Mouse (Mus musculus) limb, embryonic 14.5 days (tissue): ENCODE results near the gene Mctp1. TPM values are rescaled to one million over a fixed set of nuclear protein-coding genes. Genes with fewer than 3 reads are reported as not detected.

Experiments used
- ATAC-seq: fragments of 200-750 bp; cut with Nextera tagmentation; 2 replicates; pipeline ENCODE4 v1.8.0; 2017; ENCODE audit warnings: low read depth, moderate number of reproducible peaks, moderate TSS enrichment; ENCODE audit not compliant: low FRiP score
- DNase-seq: peaks from one replicate; pipeline ENCODE4 v3.0.0-alpha.2; 2015; ENCODE audit warnings: low spot score
- H3K27ac ChIP-seq: fragments of 300-500 bp; sonication (generic); replicated peaks from 2 replicates; pipeline ENCODE4 v1.5.1; 2014; ENCODE audit warnings: low read depth, mild to moderate bottlenecking, low read length, moderate library complexity, mixed read lengths
- H3K27me3 ChIP-seq: fragments of 300-500 bp; sonication (generic); 2 replicates; pipeline ENCODE4 v1.6.1; 2014; ENCODE audit warnings: low read length, mixed read lengths; ENCODE audit not compliant: control insufficient read depth, insufficient read depth
- H3K36me3 ChIP-seq: fragments of 300-500 bp; sonication (generic); 2 replicates; pipeline ENCODE4 v1.6.1; 2014; ENCODE audit warnings: mild to moderate bottlenecking, low read length, moderate library complexity, mixed read lengths; ENCODE audit not compliant: control insufficient read depth, insufficient read depth
- H3K4me1 ChIP-seq: fragments of 300-500 bp; sonication (generic); 2 replicates; pipeline ENCODE4 v1.6.1; 2014; ENCODE audit warnings: antibody characterized with exemption, low read length, mixed read lengths; ENCODE audit not compliant: control insufficient read depth, insufficient read depth
- H3K4me2 ChIP-seq: fragments of 300-500 bp; sonication (generic); replicated peaks from 2 replicates; pipeline ENCODE4 v1.6.1; 2014; ENCODE audit warnings: low read depth, mild to moderate bottlenecking, low read length, moderate library complexity; ENCODE audit not compliant: severe bottlenecking
- H3K4me3 ChIP-seq: fragments of 300-500 bp; sonication (generic); replicated peaks from 2 replicates; pipeline ENCODE4 v1.5.1; 2014; ENCODE audit warnings: low read length
- H3K9ac ChIP-seq: fragments of 300-500 bp; sonication (generic); 2 replicates; pipeline ENCODE4 v1.6.1; 2014; ENCODE audit warnings: mild to moderate bottlenecking, low read depth, low read length, moderate library complexity; ENCODE audit not compliant: severe bottlenecking
- H3K9me3 ChIP-seq: fragments of 300-500 bp; sonication (generic); 2 replicates; pipeline ENCODE4 v1.6.1; 2016; ENCODE audit warnings: low read length; ENCODE audit not compliant: control insufficient read depth
- POLR2A ChIP-seq: fragments of 200-500 bp; IDR thresholded peaks from 2 replicates; pipeline ENCODE4 v1.8.0; 2012; ENCODE audit warnings: inconsistent platforms, mild to moderate bottlenecking, moderate library complexity, borderline replicate concordance; ENCODE audit not compliant: insufficient read depth, insufficient read length; ENCODE audit errors: extremely low read depth
- WGBS: fragments of 180-500 bp; shearing (Covaris S2); extraction: QIAGEN DNeasy Blood & Tissue Kit; methylation state at CpG from one replicate; pipeline ENCODE4 v1.1.7; 2014; 5-methylcytosine and 5-hydroxymethylcytosine counted together
- polyA plus RNA-seq, 2 experiments: library from polyadenylated mRNA; depleted of rRNA in 1 of 2; stranded (reverse) in 1 of 2; unstranded in 1 of 2; fragments of >200 nt; fragmentation: Nextera tagmentation in 1 of 2; extraction: Ambion mirVana in 1 of 2; gene quantifications; 2 replicates each; pipeline versions ENCODE4 v1.2.1 to v1.2.3; 2012 to 2014

Gene Mctp1
- polyA plus RNA-seq, 2 experiments = 0.44 to 0.59 TPM

DNA sequence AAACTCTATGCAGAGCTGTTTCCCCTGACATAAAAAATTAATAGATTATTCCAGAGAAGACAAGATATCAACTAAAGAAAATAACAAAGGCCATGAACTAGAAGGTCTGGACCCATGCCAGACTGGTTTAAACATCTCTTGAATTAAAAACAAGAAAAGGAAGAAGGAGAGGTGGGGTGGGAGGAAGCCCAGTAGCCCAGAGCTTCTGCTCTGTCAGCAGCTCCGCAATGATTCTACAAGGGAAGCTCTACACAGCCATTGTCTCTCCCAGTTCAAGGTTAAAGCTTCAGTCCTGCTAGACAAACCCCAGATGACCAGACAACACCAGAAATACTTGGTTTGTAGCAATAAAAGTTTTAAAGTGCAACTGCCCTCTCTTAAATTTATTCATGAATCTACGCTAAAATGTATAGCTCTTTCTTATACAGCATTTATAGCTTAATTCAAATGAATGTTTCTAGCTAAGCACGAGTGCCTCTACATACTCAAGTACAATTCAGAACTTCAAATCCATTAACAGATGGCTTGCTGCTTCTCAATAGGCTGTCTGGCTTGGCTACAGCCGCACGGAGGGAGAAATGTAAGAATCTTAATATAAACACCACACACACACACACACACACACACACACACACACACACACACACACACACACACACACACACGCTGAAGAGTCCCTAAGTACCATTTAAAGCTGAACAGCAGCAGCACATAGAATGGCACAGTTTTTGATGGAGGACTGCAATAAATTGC lies 663.0 kb downstream of the Mctp1 start:
- no peaks in the 10 kb centered on the region for H3K4me1 ChIP-seq
- no peaks in the 10 kb centered on the region for H3K27me3 ChIP-seq
- H3K9ac ChIP-seq = no peak overlapping the region
- no peaks in the 10 kb centered on the region for H3K9me3 ChIP-seq
- TF ChIP-seq POLR2A = no peak
- H3K4me3 ChIP-seq = no peak overlapping the region
- ATAC-seq (no peak), DNase-seq (no peak)
- H3K36me3 ChIP-seq = no peaks in the 10 kb centered on the region; the same call in 1 of the 2 replicates
- no peak overlapping the region for H3K4me2 ChIP-seq
- 68% methylated on average over 6 of the region's 6 CpGs for WGBS
- no peak overlapping the region for H3K27ac ChIP-seq

DNA sequence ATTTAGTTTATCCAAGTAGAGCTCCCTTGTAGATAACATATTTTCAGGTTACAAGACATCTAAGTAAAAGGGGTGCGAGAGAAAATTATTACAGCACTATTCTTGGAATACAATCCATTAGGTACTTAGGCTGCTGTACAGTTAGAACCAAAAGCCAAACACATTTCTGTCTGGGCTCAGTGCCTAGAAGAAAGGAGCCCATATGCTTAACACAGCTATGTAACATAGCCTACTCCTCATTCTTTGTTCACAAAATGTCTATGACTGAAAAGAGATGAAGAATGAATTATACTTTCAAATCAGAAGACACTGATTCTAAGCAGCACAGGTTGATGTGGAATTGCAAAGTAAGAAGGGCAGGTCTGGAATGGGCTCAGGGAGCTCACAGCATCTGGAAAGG lies 664.1 kb downstream of the Mctp1 start:
- Histone ChIP-seq H3K27ac (no peak overlapping the region), H3K9me3 (no peaks in the 10 kb centered on the region), H3K4me1 (no peaks in the 10 kb centered on the region), H3K4me2 (no peak overlapping the region), H3K9ac (no peak overlapping the region), H3K27me3 (no peaks in the 10 kb centered on the region), H3K36me3 (no peaks in the 10 kb centered on the region; the same call in 1 of the 2 replicates), H3K4me3 (no peak overlapping the region)
- no peak for ATAC-seq
- DNase-seq = peak; percentile 48
- no peak for TF ChIP-seq POLR2A
- WGBS = 80% methylated on average over 1 of the region's 1 CpGs

DNA sequence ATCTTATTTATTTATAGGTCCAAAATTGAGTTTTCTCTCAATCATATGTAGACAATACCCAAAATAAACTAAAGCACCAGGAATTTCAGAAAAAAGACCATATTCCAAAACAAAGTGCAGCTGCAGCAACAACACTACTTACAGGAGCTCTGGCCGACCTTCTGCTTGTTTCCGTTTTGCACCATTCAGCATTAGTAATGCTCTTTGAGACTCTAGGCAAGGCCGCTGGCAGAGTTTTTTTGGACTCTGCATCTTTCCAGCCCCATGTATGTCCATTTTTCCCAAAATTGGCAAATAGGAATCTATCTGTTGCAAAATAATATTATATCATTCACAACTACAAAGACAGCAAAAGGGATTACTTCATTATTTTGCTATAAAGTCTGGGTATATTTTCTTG lies 665.4 kb downstream of the Mctp1 start:
- no peak overlapping the region for H3K4me2 ChIP-seq
- ATAC-seq (no peak), DNase-seq (no peak)
- H3K27ac ChIP-seq = no peak overlapping the region
- 85% methylated on average over 3 of the region's 3 CpGs for WGBS
- H3K9me3 ChIP-seq = no peaks in the 10 kb centered on the region
- H3K27me3 ChIP-seq = no peaks in the 10 kb centered on the region
- no peaks in the 10 kb centered on the region for H3K36me3 ChIP-seq
- H3K4me3 ChIP-seq = no peak overlapping the region
- no peaks in the 10 kb centered on the region for H3K4me1 ChIP-seq
- no peak for TF ChIP-seq POLR2A
- no peak overlapping the region for H3K9ac ChIP-seq

DNA sequence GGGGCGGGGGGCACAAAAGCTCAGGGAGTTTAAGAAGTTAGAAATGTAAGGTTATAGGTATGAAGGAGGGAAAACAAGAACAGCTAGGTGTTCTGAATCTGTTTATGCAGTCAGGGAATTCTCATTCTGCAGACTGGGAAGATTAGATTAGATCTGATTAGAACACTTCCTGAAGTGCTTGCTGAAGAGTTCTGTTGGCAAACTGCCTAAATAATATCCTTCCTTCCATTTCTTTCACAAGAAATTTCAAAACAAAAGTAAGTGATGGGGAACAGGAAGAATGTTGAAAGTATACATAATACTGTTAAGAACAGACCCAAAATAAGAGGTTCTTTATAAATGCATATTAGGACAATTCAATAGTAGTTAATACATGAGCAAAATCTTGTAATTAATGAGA lies 678.9 kb downstream of the Mctp1 start:
- no peaks in the 10 kb centered on the region for H3K4me1 ChIP-seq
- 90% methylated on average over 1 of the region's 1 CpGs for WGBS
- no peak overlapping the region for H3K4me2 ChIP-seq
- H3K27ac ChIP-seq = no peak overlapping the region
- ATAC-seq (no peak), DNase-seq (no peak)
- no peak for TF ChIP-seq POLR2A
- no peaks in the 10 kb centered on the region for H3K27me3 ChIP-seq
- no peak overlapping the region for H3K9ac ChIP-seq
- H3K9me3 ChIP-seq = no peaks in the 10 kb centered on the region
- no peak overlapping the region for H3K4me3 ChIP-seq
- no peaks in the 10 kb centered on the region; the same call in 1 of the 2 replicates for H3K36me3 ChIP-seq

DNA sequence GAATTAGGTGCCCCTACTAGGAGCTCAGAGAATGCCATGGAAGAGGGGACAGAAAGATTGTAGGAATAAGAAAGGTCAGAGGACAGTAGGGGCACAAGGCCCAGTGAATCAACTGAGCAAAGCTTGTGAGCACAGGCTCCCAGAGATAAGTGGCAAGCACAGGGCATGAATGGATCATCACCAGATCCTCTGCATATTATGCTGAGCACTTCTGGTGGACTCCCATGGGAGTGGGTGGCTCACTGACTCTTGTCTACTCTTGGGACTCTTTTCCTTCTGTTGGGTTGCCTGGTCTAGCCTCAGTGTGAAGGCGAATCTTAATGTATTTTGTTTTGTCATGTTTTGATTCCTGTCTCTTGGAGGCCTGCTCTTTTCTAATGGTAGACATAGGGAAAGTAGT lies 684.5 kb downstream of the Mctp1 start:
- WGBS = 97% methylated on average over 1 of the region's 1 CpGs
- H3K27ac ChIP-seq = no peak overlapping the region
- ATAC-seq = no peak
- no peak overlapping the region for H3K4me3 ChIP-seq
- no peak overlapping the region for H3K4me2 ChIP-seq
- H3K27me3 ChIP-seq = no peaks in the 10 kb centered on the region
- no peaks in the 10 kb centered on the region for H3K4me1 ChIP-seq
- no peaks in the 10 kb centered on the region for H3K9me3 ChIP-seq
- H3K9ac ChIP-seq = no peak overlapping the region
- no peaks in the 10 kb centered on the region for H3K36me3 ChIP-seq
- DNase-seq = no peak
- no peak for TF ChIP-seq POLR2A
